Mouse (Mus musculus) adipocyte (in vitro differentiated cells): Measurements from ENCODE around the gene Fbxl17.

ENCODE experiments used
- DNase-seq: peaks from one replicate; pipeline ENCODE4 v3.0.0-alpha.2; 2016; ENCODE audit warnings: low spot score

Gene Fbxl17

GRCm38 (mm10) chr17:63402741-63403681 lies 96.8 kb downstream of the Fbxl17 start:
- DNase-seq: no peak

GRCm38 (mm10) chr17:63402170-63402569 lies 97.6 kb downstream of the Fbxl17 start:
- no peak for DNase-seq

GRCm38 (mm10) chr17:63400640-63401039 lies 99.2 kb downstream of the Fbxl17 start:
- no peak for DNase-seq

GRCm38 (mm10) chr17:63399816-63400215 lies 100.0 kb downstream of the Fbxl17 start:
- DNase-seq: no peak

- DNase-seq: peak; percentile 59
Observed at GRCm38 (mm10) chr17:63391506-63391905, 108.3 kb downstream of the Fbxl17 start.

GRCm38 (mm10) chr17:63390951-63391350 lies 108.9 kb downstream of the Fbxl17 start:
- no peak for DNase-seq

GRCm38 (mm10) chr17:63370977-63371376 lies 128.8 kb downstream of the Fbxl17 start:
- DNase-seq: no peak

GRCm38 (mm10) chr17:63369631-63370310 lies 130.0 kb downstream of the Fbxl17 start:
- peak; percentile 17 for DNase-seq

GRCm38 (mm10) chr17:63367476-63367875 lies 132.3 kb downstream of the Fbxl17 start:
- DNase-seq: no peak

GRCm38 (mm10) chr17:63366045-63366444 lies 133.8 kb downstream of the Fbxl17 start:
- DNase-seq: peak; percentile 18

GRCm38 (mm10) chr17:63364605-63365004 lies 135.2 kb downstream of the Fbxl17 start:
- no peak for DNase-seq

- no peak for DNase-seq
Observed at GRCm38 (mm10) chr17:63362196-63362595, 137.6 kb downstream of the Fbxl17 start.

- DNase-seq: no peak
Observed at GRCm38 (mm10) chr17:63361679-63362078, 138.1 kb downstream of the Fbxl17 start.

- DNase-seq: no peak
Observed at GRCm38 (mm10) chr17:63358837-63359236, 141.0 kb downstream of the Fbxl17 start.

GRCm38 (mm10) chr17:63356202-63356601 lies 143.6 kb downstream of the Fbxl17 start:
- no peak for DNase-seq

- DNase-seq: no peak
Observed at GRCm38 (mm10) chr17:63352634-63353195, 147.1 kb downstream of the Fbxl17 start.

GRCm38 (mm10) chr17:63351682-63352081 lies 148.1 kb downstream of the Fbxl17 start:
- DNase-seq: no peak

GRCm38 (mm10) chr17:63350876-63351509 lies 148.8 kb downstream of the Fbxl17 start:
- DNase-seq: no peak

GRCm38 (mm10) chr17:63344101-63344500 lies 155.7 kb downstream of the Fbxl17 start:
- no peak for DNase-seq

GRCm38 (mm10) chr17:63343076-63343475 lies 156.7 kb downstream of the Fbxl17 start:
- DNase-seq: no peak

- no peak for DNase-seq
Observed at GRCm38 (mm10) chr17:63342440-63342839, 157.4 kb downstream of the Fbxl17 start.

- no peak for DNase-seq
Observed at GRCm38 (mm10) chr17:63341203-63341602, 158.6 kb downstream of the Fbxl17 start.
